Mouse (Mus musculus) kidney, postnatal 10 days (tissue): ENCODE measurements around the gene Taf10.

Experiments
- DNase-seq: peaks from one replicate; pipeline ENCODE4 v3.0.0; 2021; ENCODE audit warnings: mixed read lengths

Taf10 gene

DNA sequence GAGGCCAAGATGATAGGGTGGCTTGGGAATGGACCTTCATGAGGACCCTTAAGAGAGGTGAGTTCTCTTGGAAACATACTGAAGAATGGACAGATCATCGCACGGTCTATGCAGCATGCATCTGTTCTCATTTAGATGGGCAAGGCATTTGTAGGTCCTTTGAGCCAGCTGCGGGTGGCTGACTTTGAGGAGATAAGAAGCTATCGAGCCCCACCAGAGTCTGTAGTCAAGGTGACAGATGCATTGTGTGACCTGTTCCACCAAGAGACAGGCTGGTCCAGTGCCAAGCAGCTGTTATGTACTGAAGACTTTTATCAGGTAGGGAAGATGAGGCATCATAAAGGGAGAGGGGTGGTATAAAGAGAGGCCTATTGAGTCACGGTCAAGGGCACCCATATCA, 35.4 kb downstream of the Taf10 start:
- DNase-seq, result no peak

DNA sequence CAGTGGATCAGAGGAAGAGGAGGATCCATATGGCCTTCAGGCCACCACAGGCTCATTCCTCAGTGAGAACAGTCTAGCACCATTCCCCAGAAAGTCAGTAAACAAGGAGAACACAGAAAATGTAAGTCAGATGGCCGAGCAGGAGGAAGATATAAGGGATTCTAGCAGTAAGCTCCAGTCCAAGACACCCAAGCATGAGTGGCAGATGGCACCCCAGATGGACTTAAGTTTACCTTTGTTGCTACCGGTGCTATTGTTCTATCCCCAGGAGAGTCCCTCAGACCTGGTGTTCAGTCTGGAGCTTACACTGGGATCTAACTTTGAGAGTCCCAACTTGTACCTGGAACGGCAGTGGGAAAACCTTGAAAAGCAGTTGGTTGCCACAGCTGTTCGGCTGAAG, 40.3 kb downstream of the Taf10 start:
- DNase-seq, result no peak

DNA sequence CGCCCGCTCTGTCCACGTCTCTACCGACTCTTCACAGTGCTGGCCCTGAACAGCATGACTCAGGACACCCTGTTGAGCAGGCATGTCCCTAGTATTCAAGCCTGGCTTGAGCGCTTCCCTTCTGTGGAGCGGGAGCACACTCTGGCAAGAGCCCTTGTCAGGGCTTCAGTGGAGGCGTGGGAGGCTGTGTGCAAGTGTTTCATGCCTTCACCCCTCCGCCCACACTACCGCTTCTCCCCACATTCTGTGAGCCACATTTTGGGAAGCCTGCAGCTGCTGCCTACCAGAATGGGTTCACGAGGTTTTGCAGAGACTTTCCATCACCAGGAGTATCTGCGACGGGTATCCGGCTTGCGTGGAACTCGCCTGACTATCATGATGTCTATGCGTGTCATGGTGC, 41.0 kb downstream of the Taf10 start:
- DNase-seq, result no peak

DNA sequence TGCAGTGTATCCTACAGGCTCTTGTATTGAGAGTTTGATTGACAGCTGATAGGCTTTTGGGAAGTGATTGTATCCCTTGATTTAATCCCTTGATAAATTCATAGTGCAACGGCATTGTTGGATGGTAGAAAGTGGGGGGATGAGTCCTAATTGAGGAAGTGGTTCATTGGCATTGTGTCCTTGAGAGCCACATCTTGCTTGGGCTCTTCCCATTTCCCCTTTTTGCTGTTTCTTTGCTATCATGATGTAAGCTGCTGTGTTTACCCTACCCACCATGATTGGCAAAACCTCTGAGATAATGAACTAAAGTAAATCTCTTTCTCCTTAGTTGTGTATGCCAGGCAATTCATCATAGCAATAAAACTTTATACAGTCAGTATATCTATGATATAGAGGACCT, 53.3 kb downstream of the Taf10 start:
- DNase-seq, result no peak
